Mouse (Mus musculus) stomach, embryonic 16.5 days (tissue): ENCODE measurements around the gene Ephb2. TPM values are rescaled to one million over a fixed set of nuclear protein-coding genes. Genes with fewer than 3 reads are reported as not detected.

Experiments used
- ATAC-seq: fragments of 200-750 bp; cut with Nextera tagmentation; 2 replicates; pipeline ENCODE4 v1.8.0; 2017; ENCODE audit warnings: moderate number of reproducible peaks, moderate TSS enrichment; ENCODE audit not compliant: insufficient read depth, low FRiP score
- H3K27ac ChIP-seq: fragments of 300-500 bp; sonication (generic); 2 replicates; pipeline ENCODE4 v1.5.1; 2014; ENCODE audit warnings: low read length
- H3K27me3 ChIP-seq: fragments of 300-500 bp; sonication (generic); 2 replicates; pipeline ENCODE4 v1.6.1; 2014; ENCODE audit warnings: low read length, control low read depth, mixed read lengths; ENCODE audit not compliant: control insufficient read depth, insufficient read depth
- H3K36me3 ChIP-seq: fragments of 300-500 bp; sonication (generic); 2 replicates; pipeline ENCODE4 v1.6.1; 2014; ENCODE audit warnings: low read length; ENCODE audit not compliant: control insufficient read depth, insufficient read depth
- H3K4me1 ChIP-seq: fragments of 300-500 bp; sonication (generic); 2 replicates; pipeline ENCODE4 v1.6.1; 2014; ENCODE audit warnings: low read length, control low read depth, mixed read lengths; ENCODE audit not compliant: control insufficient read depth, insufficient read depth
- H3K4me2 ChIP-seq: fragments of 300-500 bp; sonication (generic); 2 replicates; pipeline ENCODE4 v1.6.1; 2014; ENCODE audit warnings: low read depth, low read length, mixed read lengths
- H3K4me3 ChIP-seq: fragments of 300-500 bp; sonication (generic); replicated peaks from 2 replicates; pipeline ENCODE4 v1.5.1; 2014; ENCODE audit warnings: mild to moderate bottlenecking, low read length
- H3K9ac ChIP-seq: fragments of 300-500 bp; sonication (generic); 2 replicates; pipeline ENCODE4 v1.6.1; 2014; ENCODE audit warnings: low read length
- H3K9me3 ChIP-seq: fragments of 300-500 bp; sonication (generic); replicated peaks from 2 replicates; pipeline ENCODE4 v1.6.1; 2016; ENCODE audit warnings: low read length, control low read depth; ENCODE audit not compliant: control insufficient read depth
- WGBS: fragments of 180-500 bp; shearing (Covaris S2); extraction: QIAGEN DNeasy Blood & Tissue Kit; methylation state at CpG from one replicate; pipeline ENCODE4 v1.1.7; 2014; 5-methylcytosine and 5-hydroxymethylcytosine counted together
- polyA plus RNA-seq: library from polyadenylated mRNA; unstranded; fragments of >200 nt; fragmentation: Nextera tagmentation; extraction: Ambion mirVana; gene quantifications from 2 replicates; pipeline ENCODE4 v1.2.1, GENCODE M21; 2015

Ephb2 gene
- polyA plus RNA-seq, 1 experiment from 2014 or later, result 3.8 TPM

- Histone ChIP-seq H3K9me3 (0 out of 2 replicates have a peak, but pooled peaks cover 5% of the 10 kb centered on the region), H3K4me1 (peaks cover 6% of the 10 kb centered on the region; the same call in 1 of the 2 replicates), H3K36me3 (peaks cover 10% of the 10 kb centered on the region), H3K27ac (no peak overlapping the region), H3K9ac (no peak overlapping the region), H3K4me3 (no peak overlapping the region), H3K4me2 (no peak overlapping the region), H3K27me3 (no peaks in the 10 kb centered on the region)
- ATAC-seq, result 0 out of 2 replicates have a peak, but pooled peaks have one; percentile 10
- WGBS, result 80% methylated on average over 12 of the region's 12 CpGs
Measured at GRCm38 (mm10) chr4:136690034-136690433, 145.8 kb downstream of the Ephb2 start.

- Histone ChIP-seq H3K9me3 (0 out of 2 replicates have a peak, but pooled peaks cover 5% of the 10 kb centered on the region), H3K27me3 (no peaks in the 10 kb centered on the region), H3K4me1 (peaks cover 6% of the 10 kb centered on the region; the same call in 1 of the 2 replicates), H3K9ac (no peak overlapping the region), H3K4me3 (no peak overlapping the region), H3K36me3 (peaks cover 8% of the 10 kb centered on the region), H3K4me2 (no peak overlapping the region), H3K27ac (no peak overlapping the region)
- ATAC-seq, result no peak
- 62% methylated on average over 4 of the region's 4 CpGs for WGBS
Measured at GRCm38 (mm10) chr4:136688113-136688512, 147.7 kb downstream of the Ephb2 start.

GRCm38 (mm10) chr4:136685431-136685869, 150.3 kb downstream of the Ephb2 start:
- H3K9ac ChIP-seq, result 0 out of 2 replicates have a peak overlapping the region, but pooled peaks have one; percentile 15
- 35% methylated on average over 10 of the region's 10 CpGs for WGBS
- ATAC-seq, result peak; percentile 18; the same call in 1 of the 2 replicates
- no peaks in the 10 kb centered on the region for H3K27me3 ChIP-seq
- H3K36me3 ChIP-seq, result no peaks in the 10 kb centered on the region
- H3K4me1 ChIP-seq, result peaks cover 6% of the 10 kb centered on the region; the same call in 1 of the 2 replicates
- H3K4me2 ChIP-seq, result no peak overlapping the region
- no peak overlapping the region for H3K4me3 ChIP-seq
- no peaks in the 10 kb centered on the region for H3K9me3 ChIP-seq
- H3K27ac ChIP-seq, result no peak overlapping the region

GRCm38 (mm10) chr4:136684485-136684884, 151.3 kb downstream of the Ephb2 start:
- no peaks in the 10 kb centered on the region for H3K9me3 ChIP-seq
- no peak overlapping the region for H3K27ac ChIP-seq
- H3K4me2 ChIP-seq, result no peak overlapping the region
- H3K4me3 ChIP-seq, result no peak overlapping the region
- no peak overlapping the region for H3K9ac ChIP-seq
- H3K27me3 ChIP-seq, result no peaks in the 10 kb centered on the region
- H3K36me3 ChIP-seq, result no peaks in the 10 kb centered on the region
- peaks cover 6% of the 10 kb centered on the region; the same call in 1 of the 2 replicates for H3K4me1 ChIP-seq
- WGBS, result 65% methylated on average over 6 of the region's 6 CpGs
- ATAC-seq, result no peak

- ATAC-seq, result no peak
- Histone ChIP-seq H3K4me1 (peaks cover 4% of the 10 kb centered on the region; the same call in 1 of the 2 replicates), H3K27me3 (no peaks in the 10 kb centered on the region), H3K9me3 (no peaks in the 10 kb centered on the region), H3K4me3 (no peak overlapping the region), H3K27ac (no peak overlapping the region), H3K36me3 (no peaks in the 10 kb centered on the region), H3K4me2 (no peak overlapping the region), H3K9ac (no peak overlapping the region)
- WGBS, result 76% methylated on average over 14 of the region's 14 CpGs
Measured at GRCm38 (mm10) chr4:136680641-136681040, 155.1 kb downstream of the Ephb2 start.

- H3K36me3 ChIP-seq, result no peaks in the 10 kb centered on the region
- no peaks in the 10 kb centered on the region for H3K4me1 ChIP-seq
- ATAC-seq, result no peak
- no peak overlapping the region for H3K9ac ChIP-seq
- no peak overlapping the region for H3K4me2 ChIP-seq
- whole genome bisulfite sequencing, result 62% methylated on average over 8 of the region's 8 CpGs
- no peak overlapping the region for H3K27ac ChIP-seq
- no peaks in the 10 kb centered on the region for H3K27me3 ChIP-seq
- no peaks in the 10 kb centered on the region for H3K9me3 ChIP-seq
- H3K4me3 ChIP-seq, result no peak overlapping the region
Measured at GRCm38 (mm10) chr4:136679221-136679620, 156.6 kb downstream of the Ephb2 start.

- no peaks in the 10 kb centered on the region for H3K9me3 ChIP-seq
- no peak overlapping the region for H3K4me2 ChIP-seq
- H3K9ac ChIP-seq, result no peak overlapping the region
- 5% methylated on average over 3 of the region's 3 CpGs for WGBS
- no peaks in the 10 kb centered on the region for H3K36me3 ChIP-seq
- no peak for ATAC-seq
- no peak overlapping the region for H3K4me3 ChIP-seq
- H3K4me1 ChIP-seq, result no peaks in the 10 kb centered on the region
- no peak overlapping the region for H3K27ac ChIP-seq
- H3K27me3 ChIP-seq, result no peaks in the 10 kb centered on the region
Measured at GRCm38 (mm10) chr4:136678480-136678879, 157.3 kb downstream of the Ephb2 start.

- WGBS, result 89% methylated on average over 9 of the region's 9 CpGs
- H3K27ac ChIP-seq, result no peak overlapping the region
- no peak overlapping the region for H3K9ac ChIP-seq
- no peaks in the 10 kb centered on the region for H3K9me3 ChIP-seq
- no peak overlapping the region for H3K4me2 ChIP-seq
- ATAC-seq, result no peak
- H3K4me1 ChIP-seq, result no peaks in the 10 kb centered on the region
- H3K4me3 ChIP-seq, result no peak overlapping the region
- H3K36me3 ChIP-seq, result no peaks in the 10 kb centered on the region; the same call in 1 of the 2 replicates
- no peaks in the 10 kb centered on the region for H3K27me3 ChIP-seq
Measured at GRCm38 (mm10) chr4:136675439-136675838, 160.3 kb downstream of the Ephb2 start.

- H3K27me3 ChIP-seq, result no peaks in the 10 kb centered on the region
- H3K4me2 ChIP-seq, result no peak overlapping the region
- H3K36me3 ChIP-seq, result no peaks in the 10 kb centered on the region; the same call in 1 of the 2 replicates
- H3K4me1 ChIP-seq, result no peaks in the 10 kb centered on the region
- WGBS, result 87% methylated on average over 19 of the region's 19 CpGs
- H3K4me3 ChIP-seq, result no peak overlapping the region
- no peak overlapping the region for H3K27ac ChIP-seq
- ATAC-seq, result no peak
- no peak overlapping the region for H3K9ac ChIP-seq
- H3K9me3 ChIP-seq, result no peaks in the 10 kb centered on the region
Measured at GRCm38 (mm10) chr4:136672335-136673090, 163.3 kb downstream of the Ephb2 start.
